Mouse (Mus musculus) testis, postnatal 14 days (tissue): ENCODE measurements at regions not wholly inside any gene's neighbourhood (a gene's known extent, or its start where the extent isn't known, plus 50 kb on each side); places are given as distances from the start of the nearest gene placed in this dataset.

Experiments used
- DNase-seq: peaks from one replicate; pipeline ENCODE4 v3.0.0; 2021; ENCODE audit warnings: low spot score

GRCm38 (mm10) chr2:137821344-137821916, 434.9 kb upstream of the Btbd3 start:
- DNase-seq = peak; percentile 35

- DNase-seq = no peak
These were observed 441.4 kb upstream of the Btbd3 start for GRCm38 (mm10) chr2:137814945-137815344.

GRCm38 (mm10) chr2:137808401-137809230, 447.7 kb upstream of the Btbd3 start:
- DNase-seq = no peak

- DNase-seq = no peak
These were observed 448.6 kb upstream of the Btbd3 start for GRCm38 (mm10) chr2:137807594-137808295.

- no peak for DNase-seq
These were observed 461.5 kb upstream of the Btbd3 start for GRCm38 (mm10) chr2:137794841-137795240.

GRCm38 (mm10) chr2:137784091-137784490, 472.3 kb upstream of the Btbd3 start:
- DNase-seq = no peak

GRCm38 (mm10) chr2:137777430-137777829, 478.9 kb upstream of the Btbd3 start:
- DNase-seq = no peak

- DNase-seq = no peak
These were observed 491.6 kb upstream of the Btbd3 start for GRCm38 (mm10) chr2:137764785-137765184.

- DNase-seq = no peak
These were observed 496.9 kb upstream of the Btbd3 start for GRCm38 (mm10) chr2:137759455-137759854.

- DNase-seq = no peak
These were observed 498.0 kb upstream of the Btbd3 start for GRCm38 (mm10) chr2:137758389-137758788.

GRCm38 (mm10) chr2:137757231-137758212, 498.8 kb upstream of the Btbd3 start:
- DNase-seq = no peak

GRCm38 (mm10) chr2:137756220-137756619, 500.1 kb upstream of the Btbd3 start:
- DNase-seq = no peak

- no peak for DNase-seq
These were observed 501.9 kb upstream of the Btbd3 start for GRCm38 (mm10) chr2:137754481-137754880.

- DNase-seq = no peak
These were observed 524.0 kb upstream of the Btbd3 start for GRCm38 (mm10) chr2:137732410-137732809.

- no peak for DNase-seq
These were observed 525.9 kb upstream of the Btbd3 start for GRCm38 (mm10) chr2:137730472-137730931.

GRCm38 (mm10) chr2:137729871-137730270, 526.5 kb upstream of the Btbd3 start:
- no peak for DNase-seq

- DNase-seq = no peak
These were observed 527.2 kb upstream of the Btbd3 start for GRCm38 (mm10) chr2:137729207-137729606.

GRCm38 (mm10) chr2:137723651-137724050, 532.7 kb upstream of the Btbd3 start:
- DNase-seq = no peak

- DNase-seq = no peak
These were observed 534.5 kb upstream of the Btbd3 start for GRCm38 (mm10) chr2:137721767-137722424.

- no peak for DNase-seq
These were observed 540.5 kb upstream of the Btbd3 start for GRCm38 (mm10) chr2:137715891-137716290.

GRCm38 (mm10) chr2:137706528-137706988, 549.8 kb upstream of the Btbd3 start:
- no peak for DNase-seq
